Mouse (Mus musculus) MEL (cell line): ENCODE measurements around the gene Gm10799.
"Not testable (repeated sequence)": the region's sequence is repeated elsewhere in the genome, so short reads cannot be mapped to it uniquely, and the experiment has no call there.

Experiments used
- CTCF ChIP-seq, 3 experiments: IDR thresholded peaks in 2 of 3; conservative IDR thresholded peaks in 1 of 3; 2 replicates each; pipeline ENCODE4 v1.5.1; 2011 to 2012; ENCODE audit warnings: low read length in 3 of 3, low read depth in 2 of 3, mild to moderate bottlenecking in 2 of 3, improper control_type of control experiment in 1 of 3, inconsistent platforms in 1 of 3, mixed read lengths in 1 of 3, moderate library complexity in 1 of 3; ENCODE audit not compliant: control insufficient read depth in 1 of 3, insufficient read depth in 1 of 3, poor library complexity in 1 of 3, severe bottlenecking in 1 of 3
- EP300 ChIP-seq, 2 experiments: IDR thresholded peaks; 2 replicates each; pipeline ENCODE4 v1.6.1; 2011; ENCODE audit warnings: improper control_type of control experiment in 2 of 2, low read length in 2 of 2, low read depth in 1 of 2, mild to moderate bottlenecking in 1 of 2
- HCFC1 ChIP-seq: IDR thresholded peaks from 2 replicates; pipeline ENCODE4 v1.6.1; 2012; ENCODE audit warnings: low read depth, mild to moderate bottlenecking, inconsistent platforms, low read length, improper control_type of control experiment, moderate library complexity
- JUND ChIP-seq: IDR thresholded peaks from 2 replicates; pipeline ENCODE4 v1.6.1; 2011; ENCODE audit warnings: low read depth, mild to moderate bottlenecking, improper control_type of control experiment, low read length
- MAX ChIP-seq: IDR thresholded peaks from 2 replicates; pipeline ENCODE4 v1.6.1; 2011; ENCODE audit warnings: low read length, improper control_type of control experiment
- POLR2A ChIP-seq, 2 experiments: IDR thresholded peaks; 2 replicates each; pipeline ENCODE4 v1.6.1; 2011 to 2012; ENCODE audit warnings: low read length in 2 of 2, mild to moderate bottlenecking in 2 of 2, control low read depth in 1 of 2, improper control_type of control experiment in 1 of 2, low read depth in 1 of 2, moderate library complexity in 1 of 2; ENCODE audit not compliant: control insufficient read depth in 1 of 2, insufficient read depth in 1 of 2, poor library complexity in 1 of 2
- TCF12 ChIP-seq: IDR thresholded peaks from 2 replicates; pipeline ENCODE4 v1.6.1; 2014; ENCODE audit warnings: low read depth, mild to moderate bottlenecking, inconsistent platforms, low read length, improper control_type of control experiment, moderate library complexity
- ZMIZ1 ChIP-seq: IDR thresholded peaks from 2 replicates; pipeline ENCODE4 v1.6.1; 2012; ENCODE audit warnings: low read depth, mild to moderate bottlenecking, inconsistent platforms, low read length, improper control_type of control experiment, moderate library complexity

- TF ChIP-seq TCF12; CTCF (IDR thresholded peaks at IDR 0.05 in 2 of 3, conservative IDR thresholded peaks at IDR 0.05 in 1 of 3; ENCODE audit: control insufficient read depth in 1 of 3, insufficient read depth in 1 of 3, low read depth in 2 of 3, low read length in 3 of 3, poor library complexity in 1 of 3, severe bottlenecking in 1 of 3); EP300 (IDR thresholded peaks at IDR 0.05; ENCODE audit: low read depth in 1 of 2, low read length in 2 of 2); POLR2A (IDR thresholded peaks at IDR 0.05; ENCODE audit: control insufficient read depth in 1 of 2, insufficient read depth in 1 of 2, low read depth in 1 of 2, low read length in 2 of 2, poor library complexity in 1 of 2); ZMIZ1; HCFC1; JUND; MAX: not testable (repeated sequence)
Observed at GRCm38 (mm10) chr2:104096796-104097195, 28.4 kb upstream of the Gm10799 start.
